Comparison of ENCODE assay signal across 12 mouse cellular contexts in genomic region chr10:84710192-84710591, GRCm38 (mm10). TPM values are rescaled to one million over a fixed set of nuclear protein-coding genes. Genes with fewer than 3 reads are reported as not detected.
DNase-seq lines count a peak whose midpoint lies in the region; ATAC-seq and TF ChIP-seq lines count a peak whose summit lies in the region.
"Had no signal": no experiment of that assay in that cellular context is flagged by ENCODE, and none has a peak within 500 bp of the region (broad histone marks: within the 10 kb centered on the region; RNA-seq: fewer than 3 reads in every experiment).

No protein-coding gene starts in this region.

- H3K4me3 ChIP-seq in kidney, embryonic 16.5 days (ENCODE audit: low read length), result no peak overlapping the region
- H3K4me3 ChIP-seq in hindbrain, embryonic 12.5 days, result no peak overlapping the region
- H3K4me3 ChIP-seq in neural tube, embryonic 13.5 days, result no peak overlapping the region
- no peak overlapping the region for H3K4me3 ChIP-seq in thymus, adult 2 months (ENCODE audit: control insufficient read depth, insufficient read depth, low read length)
- H3K4me3 ChIP-seq: embryonic facial prominence, embryonic 15.5 days had no signal

- no peaks in the 10 kb centered on the region for H3K9me3 ChIP-seq in kidney, embryonic 16.5 days (ENCODE audit: low read length)
- no peaks in the 10 kb centered on the region for H3K9me3 ChIP-seq in hindbrain, embryonic 12.5 days (replicated peaks)
- H3K9me3 ChIP-seq in neural tube, embryonic 13.5 days, result no peaks in the 10 kb centered on the region
- H3K9me3 ChIP-seq: embryonic facial prominence, embryonic 15.5 days had no signal

- H3K27me3 ChIP-seq in kidney, embryonic 16.5 days (ENCODE audit: insufficient read depth, low read length), result no peaks in the 10 kb centered on the region
- H3K27me3 ChIP-seq in hindbrain, embryonic 12.5 days, result no peaks in the 10 kb centered on the region
- H3K27me3 ChIP-seq in neural tube, embryonic 13.5 days, result no peaks in the 10 kb centered on the region
- no peaks in the 10 kb centered on the region for H3K27me3 ChIP-seq in thymus, adult 2 months (ENCODE audit: control insufficient read depth, insufficient read depth, low read length)
- H3K27me3 ChIP-seq: embryonic facial prominence, embryonic 15.5 days had no signal

- peak overlapping the region; percentile 1 for H3K27ac ChIP-seq in kidney, embryonic 16.5 days (ENCODE audit: low read length)
- H3K27ac ChIP-seq in hindbrain, embryonic 12.5 days, result peak overlapping the region; percentile 25
- peak overlapping the region; percentile 63 for H3K27ac ChIP-seq in neural tube, embryonic 13.5 days (replicated peaks)
- H3K27ac ChIP-seq in thymus, adult 2 months (ENCODE audit: control insufficient read depth, insufficient read depth, low read length), result no peak overlapping the region
- H3K27ac ChIP-seq: embryonic facial prominence, embryonic 15.5 days had no signal

- TF ChIP-seq CTCF in thymus, adult 2 months (IDR thresholded peaks at IDR 0.05; ENCODE audit: borderline replicate concordance, control insufficient read depth, extremely low read depth, insufficient read depth, low read length, poor library complexity), result no peak

- 0 out of 2 replicates have a peak, but pooled peaks have one; percentile 35 for ATAC-seq in kidney, embryonic 16.5 days (ENCODE audit: low FRiP score, low TSS enrichment)
- ATAC-seq in hindbrain, embryonic 12.5 days (ENCODE audit: low FRiP score), result peak; percentile 36; the same call in 1 of the 2 replicates
- no peak for ATAC-seq in neural tube, embryonic 13.5 days (ENCODE audit: low read depth)
- ATAC-seq: activated CD4-positive, CD25-positive, alpha-beta regulatory T cell, adult 4 months had no signal

- TF ChIP-seq POLR2A in thymus, adult 2 months (IDR thresholded peaks at IDR 0.05; ENCODE audit: control insufficient read depth, extremely low read depth, insufficient read depth, low read length, poor library complexity), result no peak

- H3K4me2 ChIP-seq in kidney, embryonic 16.5 days (replicated peaks; ENCODE audit: low read depth, low read length), result no peak overlapping the region
- no peak overlapping the region for H3K4me2 ChIP-seq in hindbrain, embryonic 12.5 days (replicated peaks)
- H3K4me2 ChIP-seq in neural tube, embryonic 13.5 days, result no peak overlapping the region
- H3K4me2 ChIP-seq: embryonic facial prominence, embryonic 15.5 days had no signal

- H3K4me1 ChIP-seq in kidney, embryonic 16.5 days (ENCODE audit: insufficient read depth, low read length), result peaks cover 14% of the 10 kb centered on the region
- H3K4me1 ChIP-seq in hindbrain, embryonic 12.5 days, result peaks cover 63% of the 10 kb centered on the region
- peaks cover 89% of the 10 kb centered on the region for H3K4me1 ChIP-seq in neural tube, embryonic 13.5 days (replicated peaks)
- H3K4me1 ChIP-seq in thymus, adult 2 months (replicated peaks; ENCODE audit: control insufficient read depth, insufficient read depth, low read length), result peaks cover 2% of the 10 kb centered on the region; the same call in 1 of the 2 replicates

- WGBS in kidney, embryonic 16.5 days, result 34% methylated on average over 4 of the region's 4 CpGs
- 14% methylated on average over 4 of the region's 4 CpGs for WGBS in hindbrain, embryonic 12.5 days
- 16% methylated on average over 4 of the region's 4 CpGs for WGBS in neural tube, embryonic 13.5 days
- 92% methylated on average over 4 of the region's 4 CpGs for WGBS in thymus, adult 2 months

- H3K9ac ChIP-seq in kidney, embryonic 16.5 days (replicated peaks; ENCODE audit: low read length), result no peak overlapping the region
- no peak overlapping the region for H3K9ac ChIP-seq in hindbrain, embryonic 12.5 days
- no peak overlapping the region for H3K9ac ChIP-seq in neural tube, embryonic 13.5 days
- H3K9ac ChIP-seq: embryonic facial prominence, embryonic 15.5 days had no signal

- peaks cover 6% of the 10 kb centered on the region for H3K36me3 ChIP-seq in kidney, embryonic 16.5 days (ENCODE audit: insufficient read depth, low read length)
- peaks cover 2% of the 10 kb centered on the region; the same call in 1 of the 2 replicates for H3K36me3 ChIP-seq in hindbrain, embryonic 12.5 days
- H3K36me3 ChIP-seq in neural tube, embryonic 13.5 days, result peaks cover 8% of the 10 kb centered on the region; the same call in 1 of the 2 replicates
- H3K36me3 ChIP-seq in thymus, adult 2 months (ENCODE audit: control insufficient read depth, insufficient read depth, low read length), result 0 out of 2 replicates have a peak, but pooled peaks cover 2% of the 10 kb centered on the region

- no peak for DNase-seq in kidney, adult 8-10 months
- peak; percentile 22 for DNase-seq in brain, adult 2 months (ENCODE audit: low read depth, low spot score)
- no peak for DNase-seq in thymus, adult 2 months
- DNase-seq in spleen, postnatal 4 days (ENCODE audit: low spot score in 2 of 2), result no peak
- DNase-seq: cerebellum, adult 11 months; gastrocnemius, postnatal 36 days; liver had no signal

RNA-seq across cellular contexts. Expression of gene Rfx4, which starts 45.7 kb away (rescaled TPM):
- polyA plus RNA-seq in kidney, embryonic 16.5 days (2015; fragmentation: Nextera tagmentation; extraction: Ambion mirVana), result 0.20 and 0.33 TPM in 2 replicates
- polyA plus RNA-seq in hindbrain, embryonic 12.5 days (2016; fragmentation: Nextera tagmentation; extraction: Ambion mirVana), result 40.9 and 49.2 TPM in 2 replicates
- 21.8 and 22.7 TPM in 2 replicates for polyA plus RNA-seq in neural tube, embryonic 13.5 days (2015; fragmentation: Nextera tagmentation; extraction: Ambion mirVana)
- polyA plus RNA-seq in thymus, adult 2 months (2012; rRNA removed), result 0.04 and 0.12 TPM in 2 replicates
- polyA plus RNA-seq: activated CD4-positive, CD25-positive, alpha-beta regulatory T cell, adult 4 months had no signal

Comparison
In these comparisons a context has a peak if more than half of its experiments do, and no peak if none do; other contexts are left out.
1. RNA of gene Rfx4, which starts 45.7 kb away (polyA plus RNA-seq): 40.9 to 49.2 TPM in hindbrain, embryonic 12.5 days and 21.8 to 22.7 TPM in neural tube, embryonic 13.5 days; 0.20 to 0.33 TPM in kidney, embryonic 16.5 days and 0.04 to 0.12 TPM in thymus, adult 2 months; every median in the first group is over 10 times any median in the second.